Mouse (Mus musculus): ENCODE data around the gene Cdk5. TPM values are rescaled to one million over a fixed set of nuclear protein-coding genes. Genes with fewer than 3 reads are reported as not detected.
A peak's percentile ranks its signal among the peaks of the same experiment; 100 is the strongest.

Gene Cdk5
- polyA plus RNA-seq, 1 experiment from 2014 or later, result 114 TPM

DNA sequence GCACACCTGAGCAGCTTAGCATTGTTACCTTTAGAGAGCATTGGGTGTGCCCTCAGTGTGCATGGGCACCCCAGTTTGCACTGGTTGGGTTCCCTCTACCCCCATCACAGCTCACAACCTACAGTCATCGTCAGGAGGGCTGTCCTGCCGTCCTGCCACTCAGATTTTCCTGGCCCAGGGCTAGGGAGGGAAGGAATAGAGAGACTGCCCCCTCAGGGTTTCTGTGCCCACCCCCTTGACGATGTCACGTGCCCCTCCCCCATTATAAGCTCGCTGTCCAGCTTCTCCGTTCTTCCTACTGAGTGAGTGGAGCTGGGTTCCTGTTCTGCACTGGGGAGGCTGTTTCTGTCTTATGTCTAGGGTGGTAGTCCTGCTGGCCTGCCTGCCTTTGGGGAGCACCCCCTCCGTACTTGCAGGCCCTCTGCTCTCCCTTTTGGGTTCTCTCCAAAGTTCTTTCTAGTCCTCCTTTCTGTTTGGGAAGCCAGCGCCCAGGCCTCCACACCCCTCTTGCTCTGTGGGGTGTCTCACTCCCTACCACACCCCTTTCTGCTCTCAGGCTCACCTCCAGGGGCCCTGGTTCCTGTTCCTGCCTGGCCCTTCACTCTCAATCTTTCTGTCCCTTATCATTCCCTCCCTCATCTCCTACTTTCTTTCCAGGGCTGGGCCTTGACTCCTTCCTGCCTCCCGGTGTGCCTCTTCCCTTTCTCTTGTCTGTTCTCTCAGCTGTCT, 3.4 kb upstream of the Cdk5 start:
- 14% methylated on average over 9 of the region's 9 CpGs for WGBS
- Histone ChIP-seq H3K4me3 (peak overlapping the region; percentile 65; the same call in 1 of the 2 replicates), H3K4me2 (replicated peaks) (peak overlapping the region; percentile 89; the same call in 1 of the 2 replicates), H3K9me3 (no peaks in the 10 kb centered on the region), H3K36me3 (peaks cover 8% of the 10 kb centered on the region; the same call in 1 of the 2 replicates), H3K27ac (replicated peaks) (no peak overlapping the region), H3K27me3 (no peaks in the 10 kb centered on the region), H3K9ac (replicated peaks) (no peak overlapping the region), H3K4me1 (peaks cover 48% of the 10 kb centered on the region)
- ATAC-seq (replicated peaks), result no peak

DNA sequence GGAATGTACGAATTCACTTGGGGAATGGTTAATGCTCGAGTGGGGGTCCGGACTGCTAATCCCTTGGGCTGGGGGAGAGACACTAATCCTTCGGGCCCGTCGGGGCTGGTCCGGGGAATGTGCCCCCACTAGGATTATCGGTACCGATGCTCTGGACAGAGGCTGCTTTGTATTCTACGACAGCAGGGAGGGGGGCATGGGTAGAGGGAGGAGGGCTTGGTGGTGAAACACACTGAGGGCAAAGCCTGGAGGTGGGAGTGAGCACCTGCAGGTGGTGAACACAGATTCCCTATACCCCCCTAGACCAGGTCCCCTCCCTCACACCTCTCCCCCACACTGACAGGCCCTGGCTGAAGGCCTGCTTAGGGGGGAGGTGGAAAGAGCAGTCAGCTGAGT, 2.7 kb upstream of the Cdk5 start:
- Histone ChIP-seq H3K9ac (replicated peaks) (peak overlapping the region; percentile 63; the same call in 1 of the 2 replicates), H3K27ac (replicated peaks) (no peak overlapping the region), H3K9me3 (no peaks in the 10 kb centered on the region), H3K4me3 (peak overlapping the region; percentile 65), H3K27me3 (no peaks in the 10 kb centered on the region), H3K4me2 (replicated peaks) (peak overlapping the region; percentile 89), H3K4me1 (peaks cover 48% of the 10 kb centered on the region), H3K36me3 (peaks cover 2% of the 10 kb centered on the region; the same call in 1 of the 2 replicates)
- no peak for ATAC-seq (replicated peaks)
- WGBS, result 1% methylated on average over 10 of the region's 10 CpGs

DNA sequence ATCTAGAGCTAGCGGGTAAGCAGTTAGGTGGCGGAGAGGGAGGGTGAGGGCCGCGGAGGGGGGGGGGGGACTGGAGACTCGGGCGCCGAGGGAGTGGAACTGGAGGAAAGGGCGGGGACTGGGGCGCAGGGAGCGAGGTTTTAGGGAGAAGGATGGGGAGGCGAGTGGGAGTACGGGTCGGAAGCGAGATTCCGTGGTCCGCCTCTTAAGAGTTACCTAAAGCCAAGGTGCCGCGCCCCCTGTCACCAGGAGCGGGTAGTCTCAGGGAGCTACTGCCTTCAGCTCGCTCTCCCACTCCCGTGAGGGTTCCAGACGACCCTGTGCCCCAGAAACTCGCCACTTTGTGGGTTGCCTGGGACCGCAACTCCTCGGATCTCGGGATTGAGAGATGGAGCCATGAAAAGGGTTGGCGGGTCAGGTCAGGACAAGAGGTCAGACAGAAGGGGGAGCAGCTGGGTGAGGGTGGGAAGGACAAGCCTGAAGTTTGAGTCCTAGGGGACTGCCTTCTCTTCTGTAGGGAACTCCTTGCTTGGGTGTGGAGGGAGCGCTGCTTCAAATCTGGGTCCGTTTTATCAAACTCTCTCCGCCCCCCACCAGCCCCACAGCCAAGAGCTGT, 2.2 kb upstream of the Cdk5 start:
- H3K4me3 ChIP-seq, result peak overlapping the region; percentile 65
- no peaks in the 10 kb centered on the region for H3K27me3 ChIP-seq
- no peak for ATAC-seq (replicated peaks)
- H3K36me3 ChIP-seq, result peaks cover 6% of the 10 kb centered on the region
- peak overlapping the region; percentile 63 for H3K9ac ChIP-seq (replicated peaks)
- H3K27ac ChIP-seq (replicated peaks), result peak overlapping the region; percentile 18; the same call in 1 of the 2 replicates
- WGBS, result under 1% methylated on average over 26 of the region's 30 CpGs
- H3K4me1 ChIP-seq, result peaks cover 48% of the 10 kb centered on the region
- H3K4me2 ChIP-seq (replicated peaks), result peak overlapping the region; percentile 89
- H3K9me3 ChIP-seq, result no peaks in the 10 kb centered on the region

DNA sequence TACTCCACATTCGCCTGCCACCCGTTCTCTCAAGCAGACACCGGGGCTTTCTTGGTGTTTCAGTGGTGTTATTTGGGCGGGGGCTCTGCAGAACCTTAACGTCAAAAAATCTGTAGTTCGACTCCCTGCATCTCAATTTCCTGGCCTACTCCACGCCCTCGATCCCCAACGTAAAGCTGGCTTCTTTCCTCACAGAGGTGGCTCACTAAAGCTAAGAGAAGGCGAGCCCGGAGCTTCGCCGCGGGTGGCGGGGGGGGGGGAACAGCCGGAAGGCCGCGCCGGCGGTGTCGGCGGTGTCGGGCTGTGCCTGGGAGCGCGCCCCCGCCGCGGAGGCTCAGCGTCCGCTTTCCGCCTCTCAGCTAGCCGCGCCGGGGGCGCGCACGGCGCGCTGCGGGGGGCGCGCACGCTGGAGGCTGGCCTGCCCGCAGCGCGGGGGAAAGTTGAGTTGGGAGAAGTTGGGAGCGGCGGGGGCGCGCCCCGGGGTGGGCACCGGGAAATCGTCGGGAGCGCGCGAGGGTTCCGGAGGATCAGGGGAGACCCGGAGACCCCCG, 1.6 kb upstream of the Cdk5 start:
- Histone ChIP-seq H3K36me3 (peaks cover 11% of the 10 kb centered on the region), H3K4me2 (replicated peaks) (peak overlapping the region; percentile 89), H3K9ac (replicated peaks) (peak overlapping the region; percentile 63), H3K27ac (replicated peaks) (peak overlapping the region; percentile 94), H3K4me1 (peaks cover 48% of the 10 kb centered on the region), H3K4me3 (peak overlapping the region; percentile 65), H3K9me3 (no peaks in the 10 kb centered on the region), H3K27me3 (no peaks in the 10 kb centered on the region)
- 1% methylated on average over 60 of the region's 60 CpGs for WGBS
- no peak for ATAC-seq (replicated peaks)

DNA sequence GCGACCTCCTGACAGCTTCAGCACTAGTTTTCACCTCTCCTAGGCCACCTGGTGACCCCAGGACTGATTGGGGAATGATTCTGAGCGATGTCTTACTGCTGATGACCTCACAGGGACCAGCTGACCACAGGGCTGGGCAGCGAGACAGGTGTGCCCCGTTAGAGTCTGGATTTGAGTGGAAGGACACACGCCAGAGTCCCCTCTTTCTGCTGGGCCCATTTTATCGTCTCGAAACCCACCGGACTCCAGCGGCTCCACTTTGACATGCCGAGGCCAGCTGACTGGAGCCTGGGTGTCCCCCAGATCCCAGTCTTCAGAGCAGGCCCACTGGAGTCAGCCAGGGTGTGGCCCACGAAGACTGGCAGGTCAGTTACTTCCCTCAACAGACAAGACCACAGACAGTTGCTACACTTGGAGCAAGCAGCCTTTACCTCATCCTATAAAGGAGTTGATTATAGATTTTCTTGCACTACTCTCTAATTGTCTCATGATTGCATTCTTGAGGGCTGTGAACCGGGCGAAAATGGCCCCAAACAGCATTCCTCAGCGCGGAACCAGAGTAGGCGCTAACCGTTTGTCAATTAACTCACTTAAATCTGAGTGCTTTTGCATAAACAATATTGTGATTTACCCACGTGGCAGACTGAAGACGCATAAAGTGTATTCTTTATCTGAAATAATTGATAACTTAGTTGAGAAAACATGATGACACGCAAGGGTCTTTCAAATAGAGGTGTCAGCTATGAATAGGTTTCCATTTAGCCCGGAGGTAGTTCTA, 863 bp upstream of the Cdk5 start:
- peak overlapping the region; percentile 65 for H3K4me3 ChIP-seq
- peaks cover 18% of the 10 kb centered on the region for H3K36me3 ChIP-seq
- peak overlapping the region; percentile 89 for H3K4me2 ChIP-seq (replicated peaks)
- H3K4me1 ChIP-seq, result peaks cover 48% of the 10 kb centered on the region
- H3K9ac ChIP-seq (replicated peaks), result peak overlapping the region; percentile 63
- no peaks in the 10 kb centered on the region for H3K9me3 ChIP-seq
- peak overlapping the region; percentile 94 for H3K27ac ChIP-seq (replicated peaks)
- 11% methylated on average over 21 of the region's 21 CpGs for WGBS
- no peak; the same call in 1 of the 2 replicates for ATAC-seq (replicated peaks)
- no peaks in the 10 kb centered on the region for H3K27me3 ChIP-seq

DNA sequence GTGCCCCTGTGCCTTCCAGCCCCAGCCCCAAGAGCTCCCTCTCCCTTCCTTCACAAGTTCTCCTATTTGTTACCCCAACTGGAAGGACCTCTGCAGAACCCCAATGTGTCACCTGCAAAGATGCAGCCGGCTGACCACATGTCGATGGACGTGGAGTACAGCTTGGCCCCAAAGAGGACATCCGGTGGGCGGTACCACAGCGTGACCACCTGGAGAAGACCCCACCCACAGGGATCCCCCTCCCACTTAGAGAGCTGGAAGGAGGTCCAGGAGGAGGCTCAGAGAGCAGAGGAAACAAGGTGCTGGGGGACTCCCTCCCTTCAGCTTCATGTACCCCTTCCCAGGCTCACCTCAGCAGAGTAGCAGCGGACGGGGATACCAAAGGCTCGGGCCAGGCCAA, 2.9 kb downstream of the Cdk5 start:
- Histone ChIP-seq H3K27me3 (no peaks in the 10 kb centered on the region), H3K9ac (replicated peaks) (no peak overlapping the region), H3K4me3 (no peak overlapping the region), H3K9me3 (no peaks in the 10 kb centered on the region), H3K4me2 (replicated peaks) (no peak overlapping the region), H3K27ac (replicated peaks) (no peak overlapping the region), H3K4me1 (peaks cover 36% of the 10 kb centered on the region), H3K36me3 (peaks cover 23% of the 10 kb centered on the region)
- no peak for ATAC-seq (replicated peaks)
- WGBS, result 87% methylated on average over 9 of the region's 9 CpGs

DNA sequence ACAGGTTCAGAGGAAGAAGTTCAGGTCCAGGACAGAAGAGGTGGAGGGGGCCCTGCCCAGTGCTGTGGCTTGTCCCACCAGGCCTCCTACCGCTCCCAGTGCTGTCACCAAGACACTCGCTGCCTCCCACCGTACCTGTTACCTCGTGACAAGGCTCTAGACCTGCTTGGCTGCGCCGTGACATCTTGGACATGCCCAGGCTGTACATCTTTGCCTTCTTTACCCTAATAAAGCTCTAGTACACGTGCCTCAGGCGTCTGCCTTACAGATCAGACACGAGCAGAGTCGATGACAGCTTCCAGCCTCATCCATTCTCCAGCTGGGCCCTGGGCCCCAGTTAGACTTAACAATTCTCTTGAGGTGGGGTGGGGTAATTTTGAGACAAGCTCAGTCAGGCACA, 5.7 kb downstream of the Cdk5 start:
- no peak overlapping the region for H3K9ac ChIP-seq (replicated peaks)
- no peaks in the 10 kb centered on the region for H3K27me3 ChIP-seq
- H3K4me1 ChIP-seq, result peaks cover 19% of the 10 kb centered on the region
- no peak for ATAC-seq (replicated peaks)
- H3K9me3 ChIP-seq, result no peaks in the 10 kb centered on the region
- H3K36me3 ChIP-seq, result peaks cover 23% of the 10 kb centered on the region
- no peak overlapping the region for H3K4me2 ChIP-seq (replicated peaks)
- H3K27ac ChIP-seq (replicated peaks), result no peak overlapping the region
- no peak overlapping the region for H3K4me3 ChIP-seq
- 92% methylated on average over 10 of the region's 10 CpGs for WGBS

DNA sequence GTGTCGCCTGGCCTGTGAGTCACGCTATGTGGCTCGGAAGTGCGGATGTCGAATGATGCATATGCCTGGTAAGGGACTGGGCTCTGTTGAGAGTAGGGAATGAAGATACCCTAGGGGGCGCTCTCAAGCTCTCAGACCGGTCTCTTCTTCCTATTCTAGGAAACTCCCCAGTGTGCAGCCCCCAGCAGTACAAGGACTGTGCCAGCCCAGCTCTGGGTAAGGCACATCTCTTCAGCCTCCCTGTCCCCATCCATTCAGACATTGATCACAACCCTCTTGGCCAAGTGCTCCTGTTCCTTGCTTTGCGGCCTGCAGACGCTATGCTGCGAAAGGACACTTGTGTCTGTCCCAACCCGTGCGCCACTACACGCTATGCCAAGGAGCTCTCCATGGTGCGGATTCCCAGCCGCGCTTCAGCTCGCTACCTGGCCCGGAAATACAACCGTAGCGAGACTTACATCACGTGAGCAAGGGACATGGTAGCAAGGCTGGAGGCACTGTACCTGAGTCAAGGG, 7.1 kb downstream of the Cdk5 start:
- no peaks in the 10 kb centered on the region for H3K27me3 ChIP-seq
- H3K9ac ChIP-seq (replicated peaks), result 0 out of 2 replicates have a peak overlapping the region, but pooled peaks have one; percentile 13
- H3K4me3 ChIP-seq, result no peak overlapping the region
- WGBS, result 4% methylated on average over 21 of the region's 21 CpGs
- peaks cover 10% of the 10 kb centered on the region; the same call in 1 of the 2 replicates for H3K4me1 ChIP-seq
- no peak overlapping the region for H3K27ac ChIP-seq (replicated peaks)
- H3K36me3 ChIP-seq, result peaks cover 23% of the 10 kb centered on the region
- peak; percentile 71 for ATAC-seq (replicated peaks)
- no peaks in the 10 kb centered on the region for H3K9me3 ChIP-seq
- peak overlapping the region; percentile 14; the same call in 1 of the 2 replicates for H3K4me2 ChIP-seq (replicated peaks)

DNA sequence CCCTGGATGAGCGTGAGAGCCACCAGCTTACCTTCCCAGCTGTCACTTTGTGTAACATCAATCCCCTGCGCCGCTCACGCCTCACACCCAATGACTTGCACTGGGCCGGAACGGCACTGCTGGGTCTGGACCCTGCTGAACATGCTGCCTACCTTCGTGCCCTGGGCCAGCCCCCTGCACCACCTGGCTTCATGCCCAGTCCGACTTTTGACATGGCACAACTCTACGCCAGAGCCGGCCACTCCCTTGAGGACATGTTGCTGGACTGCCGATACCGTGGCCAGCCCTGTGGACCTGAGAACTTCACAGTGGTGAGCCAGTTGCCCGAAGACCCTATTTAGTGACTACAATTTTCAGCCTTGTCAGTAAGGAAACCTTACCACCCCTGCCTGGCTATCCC, 9.4 kb downstream of the Cdk5 start:
- WGBS, result 85% methylated on average over 13 of the region's 13 CpGs
- H3K4me1 ChIP-seq, result peaks cover 10% of the 10 kb centered on the region; the same call in 1 of the 2 replicates
- no peaks in the 10 kb centered on the region for H3K27me3 ChIP-seq
- ATAC-seq (replicated peaks), result no peak
- H3K27ac ChIP-seq (replicated peaks), result no peak overlapping the region
- no peak overlapping the region for H3K4me3 ChIP-seq
- peaks cover 3% of the 10 kb centered on the region; the same call in 1 of the 2 replicates for H3K36me3 ChIP-seq
- no peak overlapping the region for H3K4me2 ChIP-seq (replicated peaks)
- no peaks in the 10 kb centered on the region for H3K9me3 ChIP-seq
- H3K9ac ChIP-seq (replicated peaks), result no peak overlapping the region

DNA sequence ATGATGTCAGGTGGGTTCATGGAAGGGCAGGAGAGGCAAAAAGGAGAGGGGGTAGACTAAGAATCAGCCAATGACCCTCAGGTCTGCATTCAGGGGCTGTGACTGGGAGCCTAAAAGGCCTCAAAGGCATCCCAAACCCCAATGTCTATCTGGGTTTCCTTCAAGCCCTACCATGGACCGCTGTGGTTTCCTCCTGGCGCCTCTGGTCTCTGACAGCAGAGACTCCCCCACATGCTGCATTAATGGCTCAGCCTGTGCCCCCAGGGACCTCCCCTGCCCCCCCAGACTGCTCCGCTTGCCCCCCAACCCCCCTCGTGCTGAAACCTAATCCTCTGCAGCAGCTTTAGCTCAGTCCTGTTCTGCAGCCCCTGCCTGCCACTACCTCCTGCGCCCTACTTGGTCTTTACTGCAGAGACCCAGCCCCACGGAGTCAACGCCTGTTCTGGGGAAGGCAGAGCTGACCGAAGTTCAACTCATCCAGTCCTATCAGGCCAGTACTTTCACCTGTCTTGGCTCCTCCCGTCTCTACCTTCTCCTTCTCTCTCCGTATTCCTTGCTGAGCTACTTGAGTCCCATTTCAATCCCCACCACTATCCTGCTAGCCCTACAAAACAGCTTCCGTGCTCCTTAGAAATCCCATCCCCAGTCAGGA, 10.2 kb downstream of the Cdk5 start, which contains the start of gene Asic3:
Gene Asic3 (plus strand): TSS at position 351 of the 652 bp plus-strand sequence.
- no peak for ATAC-seq (replicated peaks)
- Histone ChIP-seq H3K9me3 (no peaks in the 10 kb centered on the region), H3K4me3 (no peak within 1 kb of the TSS), H3K36me3 (no peaks in the 10 kb centered on the region), H3K9ac (replicated peaks) (no peak within 1 kb of the TSS), H3K27ac (replicated peaks) (no peak within 1 kb of the TSS), H3K27me3 (no peaks in the 10 kb centered on the region), H3K4me1 (peaks cover 10% of the 10 kb centered on the region; the same call in 1 of the 2 replicates), H3K4me2 (replicated peaks) (no peak within 1 kb of the TSS)
- 51% methylated on average over 11 of the region's 11 CpGs for WGBS

DNA sequence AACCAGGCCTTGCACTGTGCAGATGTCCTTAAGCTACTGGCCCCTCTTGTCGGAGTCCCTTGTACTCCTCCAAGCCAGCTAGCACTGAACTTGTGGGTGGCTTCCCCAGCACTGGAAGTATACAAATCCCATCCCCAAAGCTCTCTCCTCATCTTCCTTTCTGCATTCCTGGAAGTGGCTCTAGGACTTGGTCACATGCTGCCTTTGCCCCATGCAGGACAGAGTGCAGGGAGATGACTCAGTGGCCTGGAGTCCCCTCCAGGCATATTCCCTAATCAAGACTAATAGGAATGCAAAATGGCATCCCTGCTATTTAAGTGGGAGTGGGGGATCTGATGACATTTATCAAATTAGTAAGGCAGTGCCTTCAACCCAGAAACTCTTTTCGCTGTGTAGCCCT, 11.3 kb downstream of the Cdk5 start:
- 93% methylated on average over 2 of the region's 2 CpGs for whole genome bisulfite sequencing
- Histone ChIP-seq H3K9me3 (no peaks in the 10 kb centered on the region), H3K36me3 (peaks cover 8% of the 10 kb centered on the region; the same call in 1 of the 2 replicates), H3K27me3 (no peaks in the 10 kb centered on the region), H3K4me2 (replicated peaks) (no peak overlapping the region), H3K27ac (replicated peaks) (no peak overlapping the region), H3K4me1 (peaks cover 10% of the 10 kb centered on the region; the same call in 1 of the 2 replicates), H3K9ac (replicated peaks) (no peak overlapping the region), H3K4me3 (no peak overlapping the region)
- no peak for ATAC-seq (replicated peaks)

Measured in forebrain, embryonic 15.5 days (tissue).